Mouse (Mus musculus) stomach, postnatal 0 days (tissue): ENCODE measurements around the gene Adamts4.

Experiments used
- CTCF ChIP-seq: IDR thresholded peaks from 2 replicates; pipeline ENCODE4 v1.5.1; 2016; ENCODE audit warnings: antibody characterized with exemption, low read depth, mild to moderate bottlenecking, moderate library complexity
- EP300 ChIP-seq: optimal IDR thresholded peaks from 2 replicates; pipeline ENCODE3; 2016; ENCODE audit warnings: antibody characterized with exemption

DNA sequence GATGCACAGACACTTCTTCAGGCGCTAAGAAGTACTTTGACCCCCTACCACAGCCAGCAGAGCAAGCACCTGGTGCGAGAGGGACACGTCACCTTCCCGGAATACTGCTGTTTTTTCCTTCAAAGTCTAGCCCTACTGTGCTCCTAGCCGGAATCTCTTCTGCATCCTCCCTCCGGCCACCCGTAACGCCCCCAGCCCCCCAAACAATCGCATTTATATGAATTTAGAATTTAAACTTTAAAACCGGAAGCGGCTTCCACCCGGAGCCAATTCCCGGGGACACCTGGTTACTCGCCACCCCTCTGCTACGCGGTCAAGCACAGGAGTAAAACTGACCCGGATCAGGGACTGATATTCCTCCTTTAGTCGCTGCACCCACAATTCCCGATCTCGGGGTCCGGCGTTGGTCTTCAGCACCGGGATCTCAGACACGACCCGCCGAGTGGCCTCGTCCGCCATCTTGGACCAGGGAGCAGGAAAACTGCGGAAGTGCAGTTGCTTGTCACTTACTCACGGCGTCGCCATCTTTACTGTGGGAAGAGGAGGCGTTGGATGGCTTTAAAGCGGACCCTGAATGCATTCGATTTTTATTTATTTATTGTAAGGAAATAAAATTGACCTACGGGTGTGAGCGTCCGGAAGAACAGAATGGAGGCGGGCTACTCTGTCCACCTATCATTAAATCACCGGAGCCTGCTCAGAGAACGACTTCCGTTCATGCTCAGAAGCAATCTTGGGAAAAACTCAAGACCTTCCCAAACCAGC lies 44.3 kb downstream of the Adamts4 start, which contains the start of gene Ufc1:
- TF ChIP-seq CTCF (peak; percentile 45), EP300 (peak; percentile 70)
